Mouse (Mus musculus): Measurements from ENCODE around the gene Ptprj. TPM values are rescaled to one million over a fixed set of nuclear protein-coding genes. Genes with fewer than 3 reads are reported as not detected.
A peak's percentile ranks its signal among the peaks of the same experiment; 100 is the strongest.

Ptprj gene
- polyA plus RNA-seq (2016; fragmentation: Nextera tagmentation; extraction: Ambion mirVana) = 1.6 and 2.0 TPM in 2 replicates

GRCm38 (mm10) chr2:90580236-90581005 is at the start of gene Ptprj:
Ptprj (minus strand) TSS chr2:90580647.
- peak within 1 kb of the TSS; percentile 89 for H3K9ac ChIP-seq
- peak within 1 kb of the TSS; percentile 98 for H3K4me2 ChIP-seq
- no peaks in the 10 kb centered on the region for H3K36me3 ChIP-seq
- H3K4me1 ChIP-seq (replicated peaks) = peaks cover 22% of the 10 kb centered on the region
- peak within 1 kb of the TSS; percentile 77 for H3K27ac ChIP-seq (ENCODE audit: poor library complexity, severe bottlenecking)
- peak; percentile 79 for ATAC-seq (ENCODE audit: insufficient number of reproducible peaks, low FRiP score)
- H3K9me3 ChIP-seq (replicated peaks) = no peaks in the 10 kb centered on the region
- no peaks in the 10 kb centered on the region; the same call in 1 of the 2 replicates for H3K27me3 ChIP-seq (replicated peaks)
- peak within 1 kb of the TSS; percentile 91 for H3K4me3 ChIP-seq
- WGBS = under 1% methylated on average over 77 of the region's 100 CpGs

- ATAC-seq (ENCODE audit: insufficient number of reproducible peaks, low FRiP score) = no peak
- no peaks in the 10 kb centered on the region for H3K27me3 ChIP-seq (replicated peaks)
- H3K9ac ChIP-seq = no peak overlapping the region
- H3K27ac ChIP-seq (ENCODE audit: poor library complexity, severe bottlenecking) = no peak overlapping the region
- H3K36me3 ChIP-seq = no peaks in the 10 kb centered on the region
- H3K4me3 ChIP-seq = no peak overlapping the region
- H3K4me1 ChIP-seq (replicated peaks) = no peaks in the 10 kb centered on the region
- no peaks in the 10 kb centered on the region; the same call in 1 of the 2 replicates for H3K9me3 ChIP-seq (replicated peaks)
- H3K4me2 ChIP-seq = no peak overlapping the region
- WGBS = 38% methylated on average over 2 of the region's 2 CpGs
Measured at GRCm38 (mm10) chr2:90629552-90629951, 49.1 kb upstream of the Ptprj start.

GRCm38 (mm10) chr2:90628261-90628660 is 47.8 kb upstream of the Ptprj start:
- Histone ChIP-seq H3K9me3 (replicated peaks) (no peaks in the 10 kb centered on the region; the same call in 1 of the 2 replicates), H3K4me2 (no peak overlapping the region), H3K27me3 (replicated peaks) (no peaks in the 10 kb centered on the region), H3K4me1 (replicated peaks) (no peaks in the 10 kb centered on the region), H3K9ac (no peak overlapping the region), H3K27ac (ENCODE audit: poor library complexity, severe bottlenecking) (no peak overlapping the region), H3K4me3 (no peak overlapping the region), H3K36me3 (no peaks in the 10 kb centered on the region)
- ATAC-seq (ENCODE audit: insufficient number of reproducible peaks, low FRiP score) = no peak
- WGBS = 80% methylated on average over 5 of the region's 5 CpGs

GRCm38 (mm10) chr2:90624920-90625319 is 44.5 kb upstream of the Ptprj start:
- 8% methylated on average over 6 of the region's 6 CpGs for WGBS
- H3K9ac ChIP-seq = no peak overlapping the region
- no peaks in the 10 kb centered on the region for H3K27me3 ChIP-seq (replicated peaks)
- H3K4me3 ChIP-seq = no peak overlapping the region
- H3K9me3 ChIP-seq (replicated peaks) = no peaks in the 10 kb centered on the region; the same call in 1 of the 2 replicates
- H3K36me3 ChIP-seq = no peaks in the 10 kb centered on the region
- no peak for ATAC-seq (ENCODE audit: insufficient number of reproducible peaks, low FRiP score)
- H3K27ac ChIP-seq (ENCODE audit: poor library complexity, severe bottlenecking) = no peak overlapping the region
- peak overlapping the region; percentile 19; the same call in 1 of the 2 replicates for H3K4me2 ChIP-seq
- H3K4me1 ChIP-seq (replicated peaks) = no peaks in the 10 kb centered on the region

- WGBS = 36% methylated on average over 4 of the region's 4 CpGs
- H3K36me3 ChIP-seq = no peaks in the 10 kb centered on the region
- H3K9me3 ChIP-seq (replicated peaks) = no peaks in the 10 kb centered on the region; the same call in 1 of the 2 replicates
- no peak overlapping the region for H3K9ac ChIP-seq
- no peaks in the 10 kb centered on the region for H3K27me3 ChIP-seq (replicated peaks)
- no peak for ATAC-seq (ENCODE audit: insufficient number of reproducible peaks, low FRiP score)
- no peak overlapping the region for H3K4me2 ChIP-seq
- no peak overlapping the region for H3K4me3 ChIP-seq
- no peaks in the 10 kb centered on the region for H3K4me1 ChIP-seq (replicated peaks)
- no peak overlapping the region for H3K27ac ChIP-seq (ENCODE audit: poor library complexity, severe bottlenecking)
Measured at GRCm38 (mm10) chr2:90624339-90624738, 43.9 kb upstream of the Ptprj start.

- H3K36me3 ChIP-seq = no peaks in the 10 kb centered on the region
- no peak for ATAC-seq (ENCODE audit: insufficient number of reproducible peaks, low FRiP score)
- no peak overlapping the region for H3K9ac ChIP-seq
- 67% methylated on average over 5 of the region's 5 CpGs for WGBS
- no peaks in the 10 kb centered on the region for H3K9me3 ChIP-seq (replicated peaks)
- no peaks in the 10 kb centered on the region for H3K4me1 ChIP-seq (replicated peaks)
- no peaks in the 10 kb centered on the region for H3K27me3 ChIP-seq (replicated peaks)
- no peak overlapping the region for H3K4me3 ChIP-seq
- no peak overlapping the region for H3K27ac ChIP-seq (ENCODE audit: poor library complexity, severe bottlenecking)
- no peak overlapping the region for H3K4me2 ChIP-seq
Measured at GRCm38 (mm10) chr2:90620815-90621214, 40.4 kb upstream of the Ptprj start.

- no peak for ATAC-seq (ENCODE audit: insufficient number of reproducible peaks, low FRiP score)
- H3K9me3 ChIP-seq (replicated peaks) = no peaks in the 10 kb centered on the region
- H3K9ac ChIP-seq = no peak overlapping the region
- no peaks in the 10 kb centered on the region for H3K4me1 ChIP-seq (replicated peaks)
- H3K27ac ChIP-seq (ENCODE audit: poor library complexity, severe bottlenecking) = no peak overlapping the region
- no peak overlapping the region for H3K4me3 ChIP-seq
- H3K4me2 ChIP-seq = no peak overlapping the region
- no peaks in the 10 kb centered on the region for H3K36me3 ChIP-seq
- 33% methylated on average over 2 of the region's 2 CpGs for WGBS
- no peaks in the 10 kb centered on the region for H3K27me3 ChIP-seq (replicated peaks)
Measured at GRCm38 (mm10) chr2:90619648-90620047, 39.2 kb upstream of the Ptprj start.

- WGBS = 85% methylated on average over 14 of the region's 14 CpGs
- Histone ChIP-seq H3K4me1 (replicated peaks) (no peaks in the 10 kb centered on the region), H3K36me3 (no peaks in the 10 kb centered on the region), H3K27me3 (replicated peaks) (no peaks in the 10 kb centered on the region), H3K4me2 (no peak overlapping the region), H3K4me3 (no peak overlapping the region), H3K9ac (no peak overlapping the region), H3K27ac (ENCODE audit: poor library complexity, severe bottlenecking) (no peak overlapping the region), H3K9me3 (replicated peaks) (no peaks in the 10 kb centered on the region)
- no peak for ATAC-seq (ENCODE audit: insufficient number of reproducible peaks, low FRiP score)
Measured at GRCm38 (mm10) chr2:90614651-90615171, 34.3 kb upstream of the Ptprj start.

GRCm38 (mm10) chr2:90613591-90613990 is 33.1 kb upstream of the Ptprj start:
- Histone ChIP-seq H3K4me1 (replicated peaks) (no peaks in the 10 kb centered on the region), H3K9ac (no peak overlapping the region), H3K4me2 (no peak overlapping the region), H3K36me3 (no peaks in the 10 kb centered on the region), H3K4me3 (no peak overlapping the region), H3K27ac (ENCODE audit: poor library complexity, severe bottlenecking) (no peak overlapping the region), H3K27me3 (replicated peaks) (no peaks in the 10 kb centered on the region), H3K9me3 (replicated peaks) (no peaks in the 10 kb centered on the region)
- ATAC-seq (ENCODE audit: insufficient number of reproducible peaks, low FRiP score) = no peak
- WGBS = 75% methylated on average over 3 of the region's 3 CpGs

- Histone ChIP-seq H3K4me1 (replicated peaks) (no peaks in the 10 kb centered on the region), H3K9me3 (replicated peaks) (no peaks in the 10 kb centered on the region), H3K27ac (ENCODE audit: poor library complexity, severe bottlenecking) (no peak overlapping the region), H3K4me3 (no peak overlapping the region), H3K4me2 (no peak overlapping the region), H3K9ac (no peak overlapping the region), H3K36me3 (no peaks in the 10 kb centered on the region), H3K27me3 (replicated peaks) (no peaks in the 10 kb centered on the region)
- WGBS = 69% methylated on average over 2 of the region's 2 CpGs
- ATAC-seq (ENCODE audit: insufficient number of reproducible peaks, low FRiP score) = no peak
Measured at GRCm38 (mm10) chr2:90613006-90613405, 32.6 kb upstream of the Ptprj start.

- Histone ChIP-seq H3K4me3 (no peak overlapping the region), H3K9ac (no peak overlapping the region), H3K4me1 (replicated peaks) (no peaks in the 10 kb centered on the region), H3K27ac (ENCODE audit: poor library complexity, severe bottlenecking) (no peak overlapping the region), H3K4me2 (no peak overlapping the region), H3K36me3 (no peaks in the 10 kb centered on the region), H3K9me3 (replicated peaks) (no peaks in the 10 kb centered on the region), H3K27me3 (replicated peaks) (no peaks in the 10 kb centered on the region)
- ATAC-seq (ENCODE audit: insufficient number of reproducible peaks, low FRiP score) = peak; percentile 66; the same call in 1 of the 2 replicates
- WGBS = 60% methylated on average over 10 of the region's 10 CpGs
Measured at GRCm38 (mm10) chr2:90611959-90612571, 31.6 kb upstream of the Ptprj start.
